Mouse (Mus musculus) midbrain, embryonic 16.5 days (tissue): ENCODE measurements around the gene Ube2n. TPM values are rescaled to one million over a fixed set of nuclear protein-coding genes. Genes with fewer than 3 reads are reported as not detected.
"Not testable (repeated sequence)": the region's sequence is repeated elsewhere in the genome, so short reads cannot be mapped to it uniquely, and the experiment has no call there.

Source experiments
- ATAC-seq: fragments of 200-750 bp; cut with Nextera tagmentation; 2 replicates; pipeline ENCODE4 v1.8.0; 2017; ENCODE audit warnings: moderate TSS enrichment
- H3K27ac ChIP-seq: fragments of 300-500 bp; sonication (generic); 2 replicates; pipeline ENCODE4 v1.5.1; 2014; ENCODE audit warnings: mild to moderate bottlenecking, low read length, mixed read lengths
- H3K27me3 ChIP-seq: fragments of 300-500 bp; sonication (generic); 2 replicates; pipeline ENCODE4 v1.6.1; 2014; ENCODE audit warnings: low read depth, low read length, mixed read lengths; ENCODE audit not compliant: control insufficient read depth, insufficient read depth
- H3K36me3 ChIP-seq: fragments of 300-500 bp; sonication (generic); 2 replicates; pipeline ENCODE4 v1.6.1; 2014; ENCODE audit warnings: mild to moderate bottlenecking, low read length, moderate library complexity, mixed read lengths; ENCODE audit not compliant: control insufficient read depth, insufficient read depth
- H3K4me1 ChIP-seq: fragments of 300-500 bp; sonication (generic); 2 replicates; pipeline ENCODE4 v1.6.1; 2014; ENCODE audit warnings: mild to moderate bottlenecking, low read length, mixed read lengths; ENCODE audit not compliant: control insufficient read depth, insufficient read depth
- H3K4me2 ChIP-seq: fragments of 300-500 bp; sonication (generic); 2 replicates; pipeline ENCODE4 v1.6.1; 2014; ENCODE audit warnings: mild to moderate bottlenecking, low read length, mixed read lengths
- H3K4me3 ChIP-seq: fragments of 300-500 bp; sonication (generic); 2 replicates; pipeline ENCODE4 v1.5.1; 2014; ENCODE audit warnings: low read depth, mild to moderate bottlenecking, low read length, moderate library complexity, mixed read lengths
- H3K9ac ChIP-seq: fragments of 300-500 bp; sonication (generic); 2 replicates; pipeline ENCODE4 v1.6.1; 2014; ENCODE audit warnings: low read depth, low read length, mixed read lengths
- H3K9me3 ChIP-seq: fragments of 300-500 bp; sonication (generic); replicated peaks from 2 replicates; pipeline ENCODE4 v1.6.1; 2014; ENCODE audit warnings: mild to moderate bottlenecking, low read length, mixed read lengths; ENCODE audit not compliant: control insufficient read depth, poor library complexity, severe bottlenecking
- WGBS: fragments of 180-500 bp; shearing (Covaris S2); extraction: QIAGEN DNeasy Blood & Tissue Kit; methylation state at CpG from one replicate; pipeline ENCODE4 v1.1.7; 2014; 5-methylcytosine and 5-hydroxymethylcytosine counted together
- polyA plus RNA-seq: library from polyadenylated mRNA; unstranded; fragments of >200 nt; fragmentation: Nextera tagmentation; extraction: Ambion mirVana; gene quantifications from 2 replicates; pipeline ENCODE4 v1.2.1, GENCODE M21; 2015

The Ube2n gene
- polyA plus RNA-seq, 1 experiment from 2014 or later, result 373 TPM

DNA sequence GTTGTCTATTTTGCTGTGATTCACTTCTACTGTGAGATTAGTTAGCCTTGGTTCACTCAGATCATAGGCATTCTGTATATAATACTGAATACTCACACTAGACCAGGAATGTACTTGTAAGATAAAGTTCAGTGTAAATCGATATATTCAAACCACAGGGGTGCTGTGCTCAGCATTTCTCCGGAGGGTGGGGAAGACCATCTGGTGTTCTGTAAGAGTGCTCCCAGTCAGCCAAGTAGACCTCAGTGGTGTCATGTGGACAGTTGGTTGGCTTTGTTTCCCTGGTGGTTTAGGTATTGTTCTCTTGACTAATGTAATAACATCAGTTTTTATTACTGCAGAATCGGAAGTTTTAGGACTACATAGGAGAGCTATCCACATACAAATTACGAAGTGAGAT is 30.1 kb downstream of the Ube2n start:
- Histone ChIP-seq H3K36me3 (peaks cover 11% of the 10 kb centered on the region; the same call in 1 of the 2 replicates), H3K27ac (no peak overlapping the region), H3K9me3 (no peaks in the 10 kb centered on the region), H3K4me2 (no peak overlapping the region), H3K4me1 (no peaks in the 10 kb centered on the region), H3K4me3 (no peak overlapping the region), H3K9ac (no peak overlapping the region), H3K27me3 (no peaks in the 10 kb centered on the region)
- ATAC-seq, result no peak
- 63% methylated on average over 4 of the region's 4 CpGs for whole genome bisulfite sequencing

DNA sequence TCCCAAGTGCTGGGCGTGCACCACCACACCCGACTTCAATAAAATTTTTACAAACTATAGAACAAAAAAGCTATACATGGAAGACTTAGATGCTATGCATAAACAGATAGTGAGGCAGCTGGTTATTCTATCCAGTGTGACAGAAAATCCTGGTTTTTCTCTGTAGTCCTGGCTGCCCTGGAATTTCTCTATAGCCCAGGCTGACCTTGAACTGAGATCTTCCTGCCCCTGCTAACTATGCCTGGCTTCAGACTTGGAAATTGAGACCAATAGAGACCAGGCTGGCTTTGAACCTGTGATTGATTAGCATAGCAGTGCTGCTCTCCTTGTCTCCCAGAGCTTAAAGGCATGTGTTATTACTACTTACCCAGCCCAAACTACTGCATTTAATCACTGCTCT is 31.2 kb downstream of the Ube2n start:
- H3K4me1 ChIP-seq, result no peaks in the 10 kb centered on the region
- no peak overlapping the region for H3K4me2 ChIP-seq
- H3K36me3 ChIP-seq, result peaks cover 11% of the 10 kb centered on the region; the same call in 1 of the 2 replicates
- H3K9ac ChIP-seq, result no peak overlapping the region
- no peak overlapping the region for H3K4me3 ChIP-seq
- H3K9me3 ChIP-seq, result no peaks in the 10 kb centered on the region
- WGBS, result 91% methylated on average over 2 of the region's 2 CpGs
- ATAC-seq, result no peak
- no peak overlapping the region for H3K27ac ChIP-seq
- no peaks in the 10 kb centered on the region for H3K27me3 ChIP-seq

DNA sequence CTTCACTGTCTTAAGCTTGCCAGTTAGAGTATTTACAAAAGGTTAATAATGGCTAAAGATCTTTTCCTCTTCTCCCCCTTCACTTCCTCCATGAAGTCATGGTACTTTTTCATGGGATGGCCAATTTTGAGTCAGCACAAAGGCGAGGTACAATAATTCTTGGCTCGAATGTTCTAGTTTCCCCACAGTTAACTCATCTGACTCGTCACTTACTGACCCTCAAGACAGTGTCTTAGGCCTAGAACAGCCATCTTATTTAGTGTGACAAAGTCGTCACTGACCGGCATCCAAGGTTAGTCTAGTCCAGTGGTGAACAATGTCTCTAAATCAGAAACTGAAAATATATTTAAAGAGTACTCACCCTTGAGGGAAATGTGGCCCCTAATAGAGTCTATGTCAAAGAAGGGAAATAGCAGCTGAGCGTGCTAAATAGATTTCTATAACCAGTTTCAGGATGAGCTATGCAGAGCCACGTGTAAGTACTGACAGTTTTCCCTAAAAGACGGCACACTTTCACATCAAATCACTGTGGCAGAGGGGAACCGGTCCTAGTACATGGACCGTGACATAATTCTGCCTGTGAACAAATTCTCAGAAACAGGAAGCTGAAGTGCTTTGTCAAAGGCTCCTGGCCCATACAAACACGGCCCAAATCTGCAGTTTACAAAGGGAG is 33.3 kb downstream of the Ube2n start:
- WGBS, result 83% methylated on average over 11 of the region's 11 CpGs
- Histone ChIP-seq H3K4me2 (no peak overlapping the region), H3K9me3 (no peaks in the 10 kb centered on the region), H3K36me3 (peaks cover 11% of the 10 kb centered on the region; the same call in 1 of the 2 replicates), H3K27me3 (no peaks in the 10 kb centered on the region), H3K27ac (no peak overlapping the region), H3K4me1 (peaks cover 5% of the 10 kb centered on the region), H3K4me3 (no peak overlapping the region), H3K9ac (no peak overlapping the region)
- ATAC-seq, result no peak

DNA sequence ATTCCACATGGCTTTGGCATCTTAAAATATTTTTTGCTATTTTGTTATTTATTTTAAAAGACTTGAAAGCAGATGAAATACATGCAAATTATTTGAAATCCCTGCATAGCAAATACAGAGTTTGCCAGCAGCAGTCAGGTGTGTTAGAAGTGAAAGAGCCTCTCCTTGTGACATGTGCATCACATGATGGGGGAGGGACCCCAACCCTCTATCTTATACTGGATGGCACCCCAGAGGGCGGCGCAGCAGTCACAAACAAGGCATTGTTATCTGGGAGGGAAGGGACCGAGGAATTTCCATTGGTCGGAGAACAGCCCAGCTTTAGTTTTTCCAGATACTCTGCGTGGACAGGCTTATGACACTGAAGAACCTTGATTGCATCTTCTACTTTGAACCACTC is 34.1 kb downstream of the Ube2n start:
- not testable (repeated sequence) for H3K36me3 ChIP-seq, H3K4me3 ChIP-seq, H3K27ac ChIP-seq, H3K9ac ChIP-seq, H3K9me3 ChIP-seq, H3K4me2 ChIP-seq, H3K4me1 ChIP-seq, ATAC-seq, H3K27me3 ChIP-seq
- 65% methylated on average over 5 of the region's 5 CpGs for WGBS

DNA sequence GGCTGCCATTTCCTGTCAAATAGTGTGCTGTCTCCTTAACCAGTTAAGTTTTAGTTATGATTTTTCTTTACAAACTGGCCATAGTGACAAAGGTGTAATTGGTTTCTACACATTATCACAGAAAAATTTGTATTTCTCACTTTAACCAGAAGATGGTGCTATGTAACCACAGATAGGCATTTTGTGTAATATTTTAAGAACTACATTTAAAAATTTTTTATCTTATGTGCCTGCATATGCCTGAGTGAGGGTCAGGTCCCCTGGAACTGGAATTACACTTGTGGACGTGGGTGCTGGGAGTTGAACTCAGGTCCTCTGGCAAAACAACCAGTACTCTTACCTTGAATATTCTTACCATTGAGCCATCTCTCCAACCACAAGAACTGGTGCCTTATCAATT is 35.6 kb downstream of the Ube2n start:
- peaks cover 6% of the 10 kb centered on the region; the same call in 1 of the 2 replicates for H3K36me3 ChIP-seq
- H3K4me1 ChIP-seq, result peaks cover 5% of the 10 kb centered on the region
- no peak overlapping the region for H3K4me2 ChIP-seq
- no peaks in the 10 kb centered on the region for H3K9me3 ChIP-seq
- no peak overlapping the region for H3K9ac ChIP-seq
- WGBS, result 57% methylated on average over 1 of the region's 1 CpGs
- H3K4me3 ChIP-seq, result no peak overlapping the region
- no peak for ATAC-seq
- no peak overlapping the region for H3K27ac ChIP-seq
- H3K27me3 ChIP-seq, result no peaks in the 10 kb centered on the region

DNA sequence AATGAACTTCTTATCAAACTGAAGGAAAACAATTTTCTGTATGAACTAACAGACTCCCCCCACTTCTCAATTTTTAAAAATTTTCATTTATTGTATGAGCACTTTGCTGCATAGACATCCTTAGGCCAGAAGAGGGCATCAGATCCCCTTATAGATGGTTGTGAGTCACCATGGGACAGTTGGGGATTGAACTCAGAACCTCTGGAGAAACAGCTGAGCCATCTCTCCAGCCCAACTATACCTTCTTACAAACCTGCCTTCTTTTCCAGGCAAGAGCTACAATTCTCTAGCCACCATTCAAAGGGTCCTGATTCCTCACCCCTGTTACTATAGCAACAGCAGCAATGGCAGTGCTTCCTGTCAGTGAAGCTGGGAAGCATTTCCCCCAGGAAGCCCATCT is 36.8 kb downstream of the Ube2n start:
- peaks cover 6% of the 10 kb centered on the region; the same call in 1 of the 2 replicates for H3K36me3 ChIP-seq
- H3K9ac ChIP-seq, result no peak overlapping the region
- H3K4me2 ChIP-seq, result no peak overlapping the region
- ATAC-seq, result no peak
- no peak overlapping the region for H3K27ac ChIP-seq
- H3K4me1 ChIP-seq, result peaks cover 5% of the 10 kb centered on the region
- no peaks in the 10 kb centered on the region for H3K27me3 ChIP-seq
- H3K4me3 ChIP-seq, result no peak overlapping the region
- no peaks in the 10 kb centered on the region for H3K9me3 ChIP-seq

DNA sequence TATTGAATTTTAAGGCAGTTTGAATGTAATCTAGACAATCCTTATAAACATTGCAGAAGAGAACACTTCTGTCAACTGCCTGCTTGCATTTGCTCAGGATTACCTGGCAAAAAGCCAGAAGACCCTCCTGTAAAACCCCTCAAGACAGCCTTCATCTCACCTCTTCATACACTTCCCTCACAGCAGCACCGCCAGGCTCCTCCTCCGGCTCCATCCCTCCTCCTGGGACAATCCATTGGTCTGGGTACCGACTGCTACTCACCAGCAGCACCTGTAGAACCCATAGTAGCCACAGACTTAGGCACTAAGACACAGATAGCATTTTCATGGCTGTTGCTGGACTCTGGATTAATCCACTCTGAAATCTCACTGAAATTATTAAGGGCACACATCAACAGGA is 37.4 kb downstream of the Ube2n start:
- 53% methylated on average over 3 of the region's 3 CpGs for WGBS
- Histone ChIP-seq H3K27ac (no peak overlapping the region), H3K4me2 (no peak overlapping the region), H3K9ac (no peak overlapping the region), H3K27me3 (no peaks in the 10 kb centered on the region), H3K36me3 (peaks cover 6% of the 10 kb centered on the region; the same call in 1 of the 2 replicates), H3K4me3 (no peak overlapping the region), H3K4me1 (peaks cover 5% of the 10 kb centered on the region), H3K9me3 (no peaks in the 10 kb centered on the region)
- ATAC-seq, result no peak

DNA sequence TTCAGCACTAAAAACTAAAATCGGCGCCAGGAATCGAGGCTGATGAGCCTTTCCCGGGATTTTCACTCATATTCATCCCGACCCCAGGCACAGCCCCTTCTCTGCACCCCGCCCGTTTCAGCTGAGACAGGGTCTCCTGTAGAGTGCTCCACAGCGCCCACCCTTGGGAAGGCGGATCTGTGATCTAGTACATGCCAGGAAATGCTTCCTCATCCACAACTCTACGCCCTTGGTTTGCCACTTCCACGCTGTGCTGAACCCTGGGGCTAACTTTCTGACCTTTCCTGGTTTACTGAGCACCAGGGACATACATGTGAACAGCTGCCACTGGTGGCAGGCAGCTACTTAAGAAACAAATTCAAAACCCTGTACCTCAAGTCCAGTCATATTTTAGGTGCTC is 40.9 kb downstream of the Ube2n start:
- ATAC-seq, result no peak
- Histone ChIP-seq H3K9me3 (no peaks in the 10 kb centered on the region), H3K36me3 (no peaks in the 10 kb centered on the region), H3K4me1 (peaks cover 9% of the 10 kb centered on the region), H3K4me2 (no peak overlapping the region), H3K9ac (no peak overlapping the region), H3K27me3 (no peaks in the 10 kb centered on the region), H3K27ac (no peak overlapping the region), H3K4me3 (no peak overlapping the region)
- WGBS, result 86% methylated on average over 11 of the region's 11 CpGs

DNA sequence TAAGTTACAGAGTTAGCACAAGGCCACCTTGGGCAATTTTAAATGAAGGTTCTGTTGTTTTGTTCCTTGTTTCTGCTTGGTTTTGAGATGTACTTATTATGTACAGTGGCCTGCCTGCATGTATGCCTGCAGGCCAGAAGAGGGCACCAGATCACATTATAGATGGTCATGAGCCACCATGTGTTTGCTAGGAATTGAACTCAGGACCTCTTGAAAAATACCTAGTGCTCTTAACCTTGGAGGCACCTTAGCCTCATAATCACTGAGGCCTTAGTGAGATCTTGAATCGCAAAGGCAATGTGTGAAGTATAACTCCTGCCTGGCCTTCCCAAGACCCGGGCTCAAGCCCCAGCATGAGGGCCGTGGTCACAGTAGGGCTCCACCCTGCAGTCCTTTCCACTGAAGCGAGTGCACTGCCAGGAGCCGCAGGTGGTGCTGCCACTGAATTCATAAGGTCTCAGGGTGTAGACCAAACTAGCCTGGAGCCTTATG is 42.4 kb downstream of the Ube2n start:
- no peak overlapping the region for H3K27ac ChIP-seq
- 87% methylated on average over 5 of the region's 5 CpGs for WGBS
- no peaks in the 10 kb centered on the region for H3K9me3 ChIP-seq

More for the DNA sequence above, 42.4 kb downstream of the Ube2n start:
- no peak overlapping the region for H3K9ac ChIP-seq
- no peak overlapping the region for H3K4me3 ChIP-seq
- no peak for ATAC-seq
- no peaks in the 10 kb centered on the region for H3K27me3 ChIP-seq
- H3K4me2 ChIP-seq, result no peak overlapping the region
- H3K4me1 ChIP-seq, result peaks cover 14% of the 10 kb centered on the region
- H3K36me3 ChIP-seq, result no peaks in the 10 kb centered on the region
